Mouse (Mus musculus) bone marrow, adult 2 months (tissue): ENCODE measurements at regions not wholly inside any gene's neighbourhood (a gene's known extent, or its start where the extent isn't known, plus 50 kb on each side); places are given as distances from the start of the nearest gene placed in this dataset.

Source experiments
- CTCF ChIP-seq: fragments of 200-500 bp; IDR thresholded peaks from 2 replicates; pipeline ENCODE4 v1.5.1; 2011; ENCODE audit warnings: low read length, control low read depth; ENCODE audit not compliant: control insufficient read depth, insufficient read depth
- POLR2A ChIP-seq: fragments of 200-500 bp; IDR thresholded peaks from 2 replicates; pipeline ENCODE4 v1.6.1; 2011; ENCODE audit warnings: low read depth, mild to moderate bottlenecking, control low read depth, low read length, borderline replicate concordance; ENCODE audit not compliant: control insufficient read depth

DNA sequence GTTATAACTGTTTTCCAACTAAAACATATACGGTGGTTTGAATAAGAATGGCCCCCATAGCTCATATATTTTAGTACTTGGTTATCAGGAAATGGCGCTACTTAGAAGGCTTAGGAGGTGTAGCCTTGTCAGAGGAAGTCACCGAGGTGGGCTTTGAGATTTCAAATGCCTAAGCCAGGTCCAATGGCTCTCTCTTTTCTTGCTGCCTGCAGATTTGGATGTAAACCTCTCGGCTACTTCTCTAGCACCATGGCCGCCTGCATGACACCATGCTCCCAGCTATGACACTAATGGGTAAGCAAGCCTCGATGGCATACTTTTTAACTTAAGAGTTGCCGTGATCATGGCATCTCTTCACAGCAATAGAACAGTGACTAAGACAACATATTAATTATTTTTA, 169.5 kb upstream of the Ppp2r3a start:
- no peak for TF ChIP-seq CTCF
- TF ChIP-seq POLR2A = no peak
